Comparison of ENCODE assay signal across 9 mouse cellular contexts in genomic region chr12:88709223-88709622, GRCm38 (mm10). TPM values are rescaled to one million over a fixed set of nuclear protein-coding genes. Genes with fewer than 3 reads are reported as not detected.
DNase-seq lines count a peak whose midpoint lies in the region; ATAC-seq and TF ChIP-seq lines count a peak whose summit lies in the region.
"Had no signal": no experiment of that assay in that cellular context is flagged by ENCODE, and none has a peak within 500 bp of the region (broad histone marks: within the 10 kb centered on the region; RNA-seq: fewer than 3 reads in every experiment).

No protein-coding gene starts in this region.

- intact Hi-C loops in heart, postnatal 25 days (cut with DNase I), result no loop called here

- H3K27me3 ChIP-seq in forebrain, embryonic 10.5 days (ENCODE audit: poor library complexity, severe bottlenecking), result no peaks in the 10 kb centered on the region
- no peaks in the 10 kb centered on the region for H3K27me3 ChIP-seq in liver, embryonic 14.5 days (ENCODE audit: control insufficient read depth, insufficient read depth, low read length)
- H3K27me3 ChIP-seq: limb, embryonic 12.5 days had no signal

- H3K4me1 ChIP-seq in forebrain, embryonic 10.5 days, result peaks cover 5% of the 10 kb centered on the region; the same call in 1 of the 2 replicates
- no peaks in the 10 kb centered on the region for H3K4me1 ChIP-seq in liver, embryonic 14.5 days (replicated peaks; ENCODE audit: control insufficient read depth in 2 of 2, insufficient read depth in 2 of 2, low read length in 1 of 2)
- H3K4me1 ChIP-seq in olfactory bulb, adult 2 months (ENCODE audit: control insufficient read depth, insufficient read depth, low read length), result peaks cover 6% of the 10 kb centered on the region
- H3K4me1 ChIP-seq: limb, embryonic 12.5 days had no signal

- TF ChIP-seq CTCF in liver, embryonic 14.5 days (IDR thresholded peaks at IDR 0.05; ENCODE audit: low read depth), result peak; percentile 40
- TF ChIP-seq CTCF in olfactory bulb, adult 2 months (IDR thresholded peaks at IDR 0.05; ENCODE audit: insufficient read depth, low read depth, low read length), result peak; percentile 36; the same call in 1 of the 2 replicates

- DNase-seq in heart, adult 18-20 months, result peak; percentile 18 to 44
- no peak for DNase-seq in heart, postnatal 25 days (ENCODE audit: low spot score)
- peak; percentile 35 for DNase-seq in adrenal gland, adult 2 months
- peak; percentile 75 for DNase-seq in forebrain, embryonic 10.5 days (ENCODE audit: extremely low spot score, low spot score)
- peak; percentile 53 for DNase-seq in hindlimb bud, embryonic 11.5 days (ENCODE audit: extremely low spot score, low read depth, low spot score)
- peak in 2 of 3 experiments; percentile 11 to 13 for DNase-seq in liver, embryonic 14.5 days (ENCODE audit: low read depth in 3 of 3, low spot score in 3 of 3)

- TF ChIP-seq EP300 in liver, embryonic 14.5 days (IDR thresholded peaks at IDR 0.05; ENCODE audit: low read depth), result no peak

- ATAC-seq in liver, embryonic 14.5 days (ENCODE audit: insufficient read depth), result no peak
- ATAC-seq in frontal cortex, adult (ENCODE audit: low TSS enrichment), result no peak

- no peak overlapping the region for H3K9ac ChIP-seq in liver, embryonic 14.5 days (replicated peaks)
- H3K9ac ChIP-seq: limb, embryonic 12.5 days had no signal

- no peak overlapping the region for H3K27ac ChIP-seq in forebrain, embryonic 10.5 days
- no peak overlapping the region for H3K27ac ChIP-seq in liver, embryonic 14.5 days
- no peak overlapping the region for H3K27ac ChIP-seq in olfactory bulb, adult 2 months (ENCODE audit: insufficient read depth, low read depth, low read length)
- H3K27ac ChIP-seq: limb, embryonic 12.5 days had no signal

- no peak overlapping the region for H3K4me2 ChIP-seq in liver, embryonic 14.5 days (ENCODE audit: low read depth)
- H3K4me2 ChIP-seq: limb, embryonic 12.5 days had no signal

- no peak overlapping the region for H3K4me3 ChIP-seq in forebrain, embryonic 10.5 days
- H3K4me3 ChIP-seq in liver, embryonic 14.5 days (ENCODE audit: insufficient read depth in 1 of 2, low read depth in 2 of 2, low read length in 2 of 2), result no peak overlapping the region
- H3K4me3 ChIP-seq in olfactory bulb, adult 2 months (ENCODE audit: insufficient read depth, low read depth, low read length), result no peak overlapping the region
- H3K4me3 ChIP-seq: limb, embryonic 12.5 days had no signal

- H3K36me3 ChIP-seq in forebrain, embryonic 10.5 days (replicated peaks), result no peaks in the 10 kb centered on the region
- H3K36me3 ChIP-seq in liver, embryonic 14.5 days (replicated peaks; ENCODE audit: control insufficient read depth, insufficient read depth, low read depth), result no peaks in the 10 kb centered on the region
- H3K36me3 ChIP-seq: limb, embryonic 12.5 days had no signal

- no peaks in the 10 kb centered on the region for H3K9me3 ChIP-seq in forebrain, embryonic 10.5 days
- H3K9me3 ChIP-seq in liver, embryonic 14.5 days (ENCODE audit: control insufficient read depth, low read length), result no peaks in the 10 kb centered on the region
- H3K9me3 ChIP-seq: limb, embryonic 12.5 days had no signal

- 9% methylated on average over 11 of the region's 11 CpGs for WGBS in forebrain, embryonic 10.5 days
- 8% methylated on average over 11 of the region's 11 CpGs for WGBS in liver, embryonic 14.5 days (ENCODE audit: insufficient replicate concordance)
- WGBS in olfactory bulb, adult 2 months, result 13% methylated on average over 11 of the region's 11 CpGs

- TF ChIP-seq POLR2A in olfactory bulb, adult 2 months (IDR thresholded peaks at IDR 0.05; ENCODE audit: insufficient read depth, low read depth, low read length), result no peak

RNA-seq across cellular contexts. Expression of gene Nrxn3, which starts 13.5 kb away (rescaled TPM):
- total RNA-seq in heart, adult 18-20 months (2021), result under 1 TPM; 0.10 to 0.15 TPM
- total RNA-seq in heart, postnatal 25 days (2021), result under 1 TPM; 0.08 to 0.13 TPM
- total RNA-seq in adrenal gland, adult 2 months (2021), result under 1 TPM; 0.10 to 0.49 TPM
- polyA plus RNA-seq in adrenal gland, adult 2 months (2012; rRNA removed), result 0.18 TPM in 1 of 2 replicates, not detected in the other
- polyA plus RNA-seq in forebrain, embryonic 10.5 days (2016; fragmentation: Nextera tagmentation; extraction: Ambion mirVana), result 6.4 and 6.9 TPM in 2 replicates
- polyA plus RNA-seq in liver, embryonic 14.5 days (2012; rRNA removed), result 0.12 and 0.15 TPM in 2 replicates
- polyA plus RNA-seq in liver, embryonic 14.5 days (2014; fragmentation: Nextera tagmentation; extraction: Ambion mirVana), result 0.23 and 0.38 TPM in 2 replicates
- 756 TPM in 1 of 2 replicates, not detected in the other for polyA plus RNA-seq in olfactory bulb, adult 2 months (2012; ENCODE audit: insufficient read depth, insufficient read length, low replicate concordance, missing spikeins)
